Mouse (Mus musculus) ovary, postnatal 10 days (tissue): Measurements from ENCODE around the gene Ttll4.

Experiments
- DNase-seq: peaks from one replicate; pipeline ENCODE4 v3.0.0; 2022; ENCODE audit warnings: low spot score

Ttll4 gene

GRCm38 (mm10) chr1:74752833-74753232 is 91.3 kb downstream of the Ttll4 start:
- DNase-seq: no peak
